Mouse (Mus musculus) left cerebral cortex, postnatal 36 days (tissue): ENCODE measurements around the gene 2310030G06Rik. TPM values are rescaled to one million over a fixed set of nuclear protein-coding genes. Genes with fewer than 3 reads are reported as not detected.

ENCODE experiments used
- DNase-seq, 2 experiments: peaks; one replicate each; pipeline ENCODE4 v3.0.0; 2021 to 2022; ENCODE audit warnings: low spot score in 2 of 2, mixed read lengths in 1 of 2
- intact Hi-C: fragments of 180-260 bp; cut with DNase I; formaldehyde crosslinking; loops from one replicate; pipeline ENCODE4 v1.15.1; 2025
- total RNA-seq, 2 experiments: library from RNA; stranded (reverse); gene quantifications; 2 replicates each; pipeline ENCODE4 v1.2.3; 2021

2310030G06Rik gene
- total RNA-seq, 2 experiments from 2014 or later, result 2.4 to 3.2 TPM

DNA sequence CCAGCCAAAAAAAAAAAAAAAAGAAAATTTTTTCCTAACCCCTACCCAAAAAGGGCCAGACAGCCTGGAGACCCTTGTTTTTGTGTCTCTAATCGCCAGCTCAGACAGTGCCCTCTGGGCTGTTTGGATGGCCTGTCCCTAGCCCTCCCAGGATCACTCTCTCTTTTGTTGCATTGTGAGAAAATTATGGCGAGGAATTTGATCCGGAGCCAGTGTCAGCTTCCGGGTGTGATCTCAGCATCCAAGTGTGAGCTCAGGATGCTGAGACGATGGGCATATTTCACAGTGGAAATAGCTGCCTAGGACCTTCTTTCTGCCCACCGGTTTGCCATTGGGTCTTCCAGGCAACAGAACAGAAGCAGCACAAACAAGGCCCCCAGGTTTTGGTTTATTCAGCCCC lies 4.4 kb upstream of the 2310030G06Rik start:
- intact Hi-C loops, result no loop called here
- no peak for DNase-seq

DNA sequence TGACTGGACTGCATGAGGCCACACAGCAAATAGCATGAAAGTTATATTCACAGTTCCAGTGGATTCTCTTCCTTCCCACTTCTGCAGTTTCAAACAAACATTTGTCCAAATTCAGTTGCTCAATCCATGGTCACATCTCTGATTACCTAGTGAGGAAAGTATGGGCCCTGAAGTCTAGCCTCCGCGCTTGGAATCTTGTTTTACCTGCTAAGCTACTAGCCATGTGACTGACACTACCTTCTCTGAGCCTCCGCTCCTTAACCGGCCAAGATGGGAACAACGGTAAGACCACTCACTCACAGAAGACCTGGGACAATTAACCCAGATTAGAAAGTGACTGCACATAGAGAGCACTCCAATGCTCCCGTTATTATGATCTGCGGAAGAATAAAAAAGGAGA lies 530 bp downstream of the 2310030G06Rik start:
- intact Hi-C loops, result no loop called here
- DNase-seq, result no peak

DNA sequence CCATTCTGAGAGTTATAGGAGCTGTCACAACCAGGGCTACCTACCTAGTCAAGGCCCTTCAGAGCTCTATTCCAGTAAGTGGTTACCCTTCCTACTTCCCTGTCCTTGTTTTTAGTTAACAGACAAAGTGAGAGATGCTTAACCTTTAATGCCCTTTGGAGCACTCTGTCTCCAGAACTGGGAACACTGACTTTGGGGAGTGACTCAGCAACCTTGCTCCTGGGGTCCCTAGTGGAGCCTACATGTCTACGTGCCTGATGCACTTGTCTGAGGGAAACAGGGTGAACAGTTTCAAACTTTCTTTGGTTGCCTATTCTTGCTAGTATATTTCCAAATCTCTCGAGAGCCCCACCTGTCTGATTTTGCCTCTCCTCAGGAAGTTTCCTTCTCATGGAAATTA lies 3.6 kb downstream of the 2310030G06Rik start:
- intact Hi-C loops, result no loop called here
- no peak for DNase-seq

DNA sequence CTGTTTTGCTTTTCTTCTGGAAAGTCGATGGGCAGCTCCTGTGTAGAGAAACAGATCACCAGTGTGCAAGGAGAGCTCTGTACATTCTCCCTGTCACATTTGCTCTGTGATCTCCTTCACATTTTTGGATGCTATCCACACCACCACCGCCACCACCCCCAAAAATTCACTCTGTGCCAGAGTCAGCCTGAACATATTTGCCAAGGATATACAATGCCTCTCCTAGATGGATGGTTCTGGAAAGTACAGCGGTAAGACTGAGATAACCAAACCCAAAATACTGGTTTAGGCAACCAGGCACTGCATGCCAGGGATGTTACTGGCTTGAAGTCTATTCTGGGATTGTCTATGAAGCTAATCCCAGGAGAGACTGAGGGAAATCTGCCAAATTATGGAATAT lies 4.1 kb downstream of the 2310030G06Rik start:
- intact Hi-C loops, result no loop called here
- no peak for DNase-seq

DNA sequence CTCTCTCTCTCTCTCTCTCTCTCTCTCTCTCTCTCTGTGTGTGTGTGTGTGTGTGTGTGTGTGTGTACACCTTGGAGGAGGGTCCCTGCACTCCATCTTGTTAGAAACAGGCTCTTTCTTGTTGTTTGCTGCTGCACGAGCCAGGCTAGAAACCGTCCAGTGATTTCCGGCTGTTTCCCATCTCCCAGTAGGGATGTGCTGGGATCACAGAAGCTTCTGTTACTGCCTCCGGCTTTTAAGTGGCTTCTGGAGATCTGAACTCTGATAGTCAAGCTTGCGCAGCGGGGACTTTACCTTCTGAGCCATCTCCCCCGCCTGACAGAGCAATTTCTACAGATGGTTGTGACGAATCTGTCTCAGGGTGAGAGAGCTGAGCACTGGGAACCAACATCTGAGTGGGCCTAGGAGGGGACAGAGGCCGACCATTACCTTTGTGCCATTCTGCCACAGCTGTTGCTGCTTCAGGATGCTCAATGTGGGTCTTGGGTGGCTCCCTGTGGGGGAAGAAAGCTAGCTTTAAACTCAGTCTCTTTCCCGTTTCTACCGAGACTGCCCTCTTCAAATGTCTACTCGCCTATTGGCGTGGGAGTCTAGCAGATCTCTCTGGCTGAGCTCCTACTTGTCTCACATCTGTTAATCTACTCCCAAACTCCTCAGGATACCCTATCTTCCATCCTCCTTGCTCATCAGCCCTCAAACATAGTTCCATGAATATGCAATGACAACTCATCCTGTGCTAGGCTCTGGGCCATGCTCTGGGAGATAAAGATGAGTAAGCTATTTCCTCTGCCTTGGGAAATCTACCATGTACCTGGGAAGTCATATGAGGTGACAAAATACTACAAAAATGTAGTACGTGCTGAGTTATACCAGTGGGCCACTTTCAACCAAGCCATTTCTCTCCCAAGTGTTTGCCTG lies 5.2 kb downstream of the 2310030G06Rik start:
- intact Hi-C loops, result no loop called here
- peak; percentile 27 for DNase-seq

DNA sequence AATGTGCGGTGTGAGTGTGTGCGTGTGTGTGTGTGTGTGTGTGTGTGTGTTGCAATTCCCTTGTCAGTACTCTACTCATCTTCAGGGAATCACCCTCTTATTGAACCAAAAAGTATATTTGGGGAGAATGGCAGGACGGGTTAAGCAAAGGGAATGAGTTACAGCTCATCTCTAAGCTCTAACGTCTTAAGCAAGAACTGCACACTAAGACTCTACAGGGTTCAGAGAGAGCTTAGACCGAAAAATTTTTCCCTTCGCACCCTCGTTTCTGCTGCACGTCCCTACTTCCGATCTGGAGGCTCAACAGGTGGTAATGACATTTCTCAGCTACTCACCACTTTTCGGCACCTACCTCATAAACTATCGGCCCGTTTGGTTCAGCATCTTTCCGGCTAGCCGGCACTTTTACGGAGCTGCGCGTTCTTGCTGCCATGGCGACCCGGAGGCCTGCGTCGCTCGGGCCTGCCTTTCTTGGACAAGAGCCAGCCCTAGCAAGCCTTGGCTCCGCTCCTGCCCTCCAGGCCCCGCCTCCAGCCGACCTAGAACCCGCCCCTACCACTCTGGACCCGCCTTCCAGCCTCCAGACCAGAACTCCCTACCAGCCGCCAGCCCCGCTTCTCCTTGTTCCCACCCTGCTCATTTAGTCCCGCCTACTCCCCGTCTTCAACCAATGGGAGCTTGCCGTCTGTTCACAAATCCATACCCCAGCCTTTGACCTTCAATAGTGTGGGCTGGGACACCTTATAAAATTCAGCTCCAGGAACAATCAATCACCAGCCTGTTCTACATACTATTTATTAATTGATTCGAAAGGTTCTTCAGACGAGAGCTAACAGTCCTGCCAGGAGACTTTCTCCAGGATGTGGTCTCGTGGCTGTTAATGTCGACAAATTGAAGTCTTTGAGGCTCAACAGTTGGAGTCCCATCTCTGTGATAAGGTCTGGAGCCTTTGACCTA lies 7.1 kb downstream of the 2310030G06Rik start, which contains the start of gene Dixdc1:
Gene Dixdc1 (minus strand): TSS at position 604 of the 957 bp plus-strand sequence.
- intact Hi-C loops, result loop anchor here (5.0 kb wide), 1 partner anchor 42 kb away; no protein-coding TSS in a partner anchor
- peak; percentile 87 to 89 for DNase-seq

DNA sequence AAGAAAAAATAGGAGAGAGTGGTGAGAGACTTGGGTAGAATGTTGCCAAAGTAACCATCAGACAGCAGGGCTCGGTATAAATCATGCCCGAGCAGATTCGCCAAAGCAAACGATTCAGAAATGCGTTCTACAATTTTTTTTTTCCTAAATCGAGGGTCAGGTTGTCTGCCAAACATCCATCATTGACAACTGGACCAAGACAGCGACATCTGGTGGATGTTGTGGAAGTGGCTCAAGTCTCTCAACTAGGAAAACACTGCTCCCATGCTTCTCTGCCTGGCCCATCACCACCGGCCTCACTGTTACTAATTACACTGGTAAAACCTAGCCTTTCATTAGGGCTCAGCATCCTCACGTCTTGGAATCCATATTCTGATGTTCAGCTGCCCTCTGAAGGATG lies 11.3 kb downstream of the 2310030G06Rik start:
- intact Hi-C loops, result loop anchor here (2.0 to 5.0 kb wide), 2 partner anchors 26 to 38 kb away; no protein-coding TSS in a partner anchor

DNA sequence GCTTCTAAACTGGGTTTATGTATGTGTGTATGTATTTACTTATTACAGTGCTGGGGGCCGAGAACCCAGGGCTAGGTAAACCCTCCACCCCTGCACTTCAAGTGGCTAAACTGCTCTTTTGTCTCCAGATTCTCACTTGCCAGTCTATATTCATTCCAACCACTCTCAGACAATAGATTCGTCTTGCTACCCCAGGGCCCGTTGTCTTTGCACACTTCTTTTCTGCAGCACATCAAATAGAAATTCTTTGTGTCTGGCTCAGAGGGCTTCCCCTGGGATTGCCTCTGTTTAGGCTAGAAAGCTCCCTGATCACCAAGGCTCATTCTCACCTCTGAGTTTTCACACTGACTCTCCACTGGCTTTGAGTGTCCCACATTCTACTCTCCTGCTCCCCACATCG lies 13.8 kb downstream of the 2310030G06Rik start:
- no peak for DNase-seq
- intact Hi-C loops, result no loop called here

More for the DNA sequence above, 11.3 kb downstream of the 2310030G06Rik start:
- peak; percentile 24 to 29 for DNase-seq

DNA sequence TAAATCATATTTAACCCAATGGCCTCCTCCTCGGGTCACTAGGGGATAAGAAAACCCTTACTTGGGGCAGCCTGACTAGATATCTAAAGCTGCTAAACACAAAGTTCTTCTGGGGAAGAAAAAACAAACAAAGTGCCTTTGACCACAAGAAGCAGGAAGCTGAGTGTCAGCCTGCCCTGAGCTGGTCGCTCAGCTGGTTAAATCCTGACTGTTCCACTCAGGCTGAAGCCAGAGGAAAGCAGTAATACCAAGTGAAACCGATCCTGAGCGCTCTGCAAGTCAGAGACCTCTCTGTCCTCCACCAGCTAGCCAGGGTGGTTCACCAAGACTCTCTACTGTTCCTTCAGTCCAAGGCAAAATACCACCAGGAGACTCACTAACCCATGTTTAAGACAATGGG lies 16.7 kb downstream of the 2310030G06Rik start:
- DNase-seq, result no peak
- intact Hi-C loops, result loop anchor here (5.0 kb wide), 1 partner anchor 38 kb away; the partner anchor contains the start of gene Fdxacb1

DNA sequence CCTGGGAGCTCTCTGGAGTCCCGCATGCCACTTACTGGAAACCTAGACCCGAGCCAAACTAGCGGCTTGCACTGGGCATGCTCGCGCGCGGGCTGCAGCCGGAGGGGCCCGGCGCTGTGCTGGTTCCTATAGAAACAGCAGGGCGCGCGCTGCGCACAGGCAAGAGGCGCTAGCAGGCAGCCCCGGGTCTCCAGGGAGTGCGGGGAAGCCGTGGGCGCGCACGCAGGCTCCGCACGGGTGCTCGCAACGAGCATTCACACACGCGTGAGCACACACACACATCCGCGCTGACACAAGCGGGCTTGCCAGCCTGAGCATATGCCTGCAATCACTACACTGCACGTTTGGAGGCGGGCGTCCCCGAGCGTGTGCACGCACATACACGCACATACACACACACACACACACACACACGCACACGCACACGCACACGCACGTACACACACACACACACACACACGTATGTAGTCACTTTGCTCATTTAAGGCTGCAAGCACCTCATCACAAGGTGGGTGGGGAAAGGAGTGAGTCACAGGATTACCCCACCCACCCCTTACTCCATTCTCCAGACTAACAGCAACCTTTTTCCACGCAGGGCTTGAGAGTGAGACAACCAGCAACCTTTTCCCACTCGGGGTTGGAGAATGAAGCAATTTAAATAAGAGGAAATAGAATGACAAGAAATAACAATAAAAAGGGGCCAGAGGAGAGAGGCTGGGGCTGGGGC lies 18.2 kb downstream of the 2310030G06Rik start:
- intact Hi-C loops, result loop anchor here (5.0 kb wide), 1 partner anchor 39 kb away; the partner anchor contains the start of gene Fdxacb1
- peak; percentile 87 to 90 for DNase-seq

DNA sequence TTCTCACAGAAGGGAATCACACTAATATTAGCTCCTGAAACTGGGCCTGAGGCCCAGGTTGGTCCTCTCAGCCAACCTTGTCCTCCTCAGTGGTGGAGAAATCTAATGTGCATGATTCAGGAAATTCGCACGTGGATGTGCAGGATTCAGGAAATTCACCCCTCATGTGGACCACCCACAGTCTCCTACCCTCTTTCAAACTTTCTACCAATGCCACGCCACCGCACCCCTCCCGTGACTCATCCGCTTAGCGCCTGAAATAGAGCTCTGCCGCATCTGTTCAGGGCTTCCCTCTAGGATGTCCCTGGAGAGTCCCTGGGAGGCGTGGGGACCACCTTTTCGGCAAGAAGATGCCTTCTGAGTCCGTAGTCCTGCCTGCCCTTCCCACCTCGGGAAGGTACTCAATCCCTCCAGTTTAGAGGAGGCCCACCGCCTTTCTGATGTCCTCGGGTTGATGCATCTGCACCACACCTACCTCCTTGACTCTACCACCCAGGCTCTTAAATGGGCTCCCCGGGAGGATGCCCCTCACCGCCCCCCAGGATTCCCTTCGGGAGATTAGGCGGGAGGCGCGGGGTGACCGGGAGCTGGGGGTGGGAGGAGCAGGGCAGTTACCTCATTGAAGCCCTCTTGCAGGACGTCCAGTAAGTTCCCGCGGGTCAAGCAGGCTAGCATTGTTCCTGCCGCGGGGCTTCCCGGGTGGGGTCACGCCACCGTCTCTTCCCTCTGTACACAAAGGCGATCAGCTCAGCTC lies 19.0 kb downstream of the 2310030G06Rik start:
- peak; percentile 76 to 78 for DNase-seq
- intact Hi-C loops, result loop anchor here (5.0 kb wide), 1 partner anchor 40 kb away; the partner anchor contains the start of gene Fdxacb1

DNA sequence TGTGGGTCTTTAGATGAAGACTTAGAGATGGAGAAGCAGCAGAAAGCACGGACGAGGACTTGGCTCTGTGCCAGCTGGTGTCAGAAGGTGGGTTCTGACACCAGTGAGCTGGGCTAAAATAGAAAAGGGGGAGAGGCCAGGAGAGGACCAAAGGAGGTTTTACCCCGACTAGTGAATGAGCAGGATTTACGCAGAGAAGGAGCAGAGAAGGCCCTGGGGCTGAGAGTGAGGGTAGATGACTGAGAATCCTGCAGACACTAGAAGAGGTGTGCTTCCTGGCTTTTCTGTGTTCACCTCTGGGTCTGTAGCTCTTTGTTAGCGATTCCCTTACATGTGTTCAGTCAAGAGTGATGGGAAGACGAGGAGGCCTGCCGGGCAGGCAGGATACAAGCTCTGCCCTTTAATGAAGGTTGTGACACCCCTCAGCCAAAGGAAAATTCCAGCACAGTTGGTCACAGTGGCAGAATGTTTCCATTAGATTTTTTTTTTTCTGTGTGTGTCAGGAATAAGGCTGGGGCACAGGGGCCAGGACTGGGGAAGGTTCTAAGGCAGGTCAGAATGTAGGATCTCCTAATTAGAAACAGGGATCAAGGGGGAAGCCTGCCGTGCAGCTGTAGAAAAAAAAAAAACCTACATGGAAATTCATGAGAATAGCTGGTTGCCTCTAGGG lies 20.3 kb downstream of the 2310030G06Rik start:
- no peak for DNase-seq
- intact Hi-C loops, result loop anchor here (5.0 kb wide), 1 partner anchor 41 kb away; the partner anchor contains the start of gene Fdxacb1

DNA sequence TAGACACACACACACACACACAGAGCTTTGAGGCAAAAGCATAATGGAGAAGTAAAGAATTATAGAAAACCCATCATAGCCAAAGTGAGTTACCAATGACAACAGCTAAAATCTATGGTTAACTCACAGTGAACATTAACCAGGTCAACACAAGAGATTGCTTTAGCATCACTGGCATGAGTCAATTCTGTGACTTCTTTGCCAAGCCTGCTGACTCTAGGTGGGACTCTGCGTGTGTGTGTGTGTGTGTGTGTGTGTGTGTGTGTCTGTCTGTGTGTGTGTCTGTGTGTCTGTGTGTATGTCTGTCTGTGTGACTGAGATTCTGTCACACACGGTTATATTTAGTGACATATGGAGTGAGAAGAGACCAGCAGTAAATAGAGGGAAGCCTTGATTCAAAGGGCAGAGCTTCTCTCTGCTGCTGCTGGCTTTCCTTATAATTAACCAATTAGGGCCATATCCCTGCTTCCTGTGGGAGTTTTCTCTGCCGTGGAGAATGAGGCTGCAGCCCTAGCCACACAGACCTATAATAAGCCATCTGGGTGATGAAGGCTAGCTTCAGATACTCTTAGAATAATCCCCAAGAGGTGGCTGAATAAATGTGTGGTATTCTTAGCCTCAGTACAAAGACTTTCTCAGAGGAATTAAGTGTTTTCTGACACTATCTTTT lies 21.5 kb downstream of the 2310030G06Rik start:
- intact Hi-C loops, result loop anchor here (5.0 kb wide), 1 partner anchor 43 kb away; the partner anchor contains the start of gene Fdxacb1
- DNase-seq, result no peak

DNA sequence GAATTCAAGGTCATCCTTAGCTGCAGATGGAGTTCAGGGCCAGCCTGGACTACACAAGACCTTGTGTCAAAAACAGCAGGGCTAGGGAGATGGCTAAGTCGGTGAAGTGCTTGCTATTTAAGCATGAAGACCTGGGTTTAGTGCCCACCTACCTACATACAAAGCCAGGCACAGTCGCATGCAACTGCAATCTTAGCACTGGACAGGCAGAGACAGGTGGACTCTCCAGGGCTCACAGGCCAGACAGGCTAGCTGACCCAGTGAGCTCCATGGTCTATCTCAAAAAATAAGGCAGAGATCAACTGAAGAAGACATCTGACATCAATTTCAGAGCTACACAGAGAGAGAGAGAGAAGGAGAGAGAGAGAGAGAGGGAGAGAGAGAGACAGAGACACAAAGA lies 22.2 kb downstream of the 2310030G06Rik start:
- intact Hi-C loops, result no loop called here

DNA sequence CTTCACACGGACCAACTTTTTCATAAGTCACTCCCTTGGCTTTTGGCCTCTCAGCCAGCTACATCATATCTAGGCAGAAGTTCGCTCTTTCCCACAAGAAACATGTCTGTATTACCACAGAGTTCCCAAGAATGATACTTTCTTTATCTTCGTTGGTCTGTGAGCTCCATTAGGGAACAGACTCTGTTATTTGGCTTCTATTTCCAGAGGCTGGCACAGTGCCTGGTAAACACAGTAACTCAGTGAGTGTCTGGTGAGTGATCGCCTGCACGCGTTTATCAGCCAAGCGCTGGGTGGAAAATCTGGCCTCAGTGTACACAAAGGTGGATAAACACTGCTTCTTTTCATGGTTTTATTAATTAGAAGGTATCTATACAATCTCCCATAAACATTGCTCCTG lies 22.9 kb downstream of the 2310030G06Rik start:
- DNase-seq, result peak in 1 of 2 experiments; percentile 39

More for the DNA sequence above, 22.2 kb downstream of the 2310030G06Rik start:
- DNase-seq, result no peak

DNA sequence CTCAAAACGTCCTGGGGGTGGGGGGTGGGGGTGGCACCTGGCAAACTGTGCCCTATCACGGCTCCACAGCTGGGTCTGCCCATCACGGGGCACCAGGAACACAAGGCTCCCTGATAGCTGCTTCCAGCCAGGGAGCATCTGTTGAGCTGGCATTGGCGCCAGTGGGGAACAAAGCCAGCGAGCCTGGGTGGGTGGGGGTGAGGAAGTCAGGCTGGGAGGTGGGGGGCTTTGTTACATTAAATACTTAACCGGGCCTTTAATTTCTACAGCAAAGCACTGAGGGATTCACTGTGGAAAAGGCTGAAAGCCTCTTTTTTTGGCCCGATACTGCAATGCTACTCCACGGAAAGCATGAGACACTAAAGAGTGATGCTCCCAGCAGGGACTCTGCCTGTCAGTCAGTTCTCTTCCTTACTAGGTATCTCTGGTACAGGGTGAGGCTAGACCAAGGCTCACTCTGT lies 23.9 kb downstream of the 2310030G06Rik start:
- intact Hi-C loops, result no loop called here
- no peak for DNase-seq

More for the DNA sequence above, 22.9 kb downstream of the 2310030G06Rik start:
- intact Hi-C loops, result no loop called here

DNA sequence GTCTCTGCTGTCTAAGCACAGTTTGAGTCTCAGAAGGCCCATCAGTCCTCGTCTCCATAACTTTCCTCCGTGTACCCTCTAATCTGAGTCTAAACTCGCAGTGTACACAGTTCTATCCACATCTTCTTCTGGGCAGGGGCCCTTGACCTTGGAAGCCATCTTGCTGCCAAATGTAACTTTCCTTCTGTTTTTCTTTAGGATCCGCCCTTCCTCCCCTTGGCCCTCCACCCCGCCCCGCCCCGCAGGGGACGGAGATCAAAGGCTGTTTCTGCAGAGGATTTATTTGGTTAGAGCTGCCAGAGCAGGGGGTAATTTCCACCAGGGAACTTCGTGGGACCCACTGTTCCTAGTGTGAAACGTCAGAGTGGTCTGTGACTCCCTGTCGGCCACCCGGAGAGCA lies 25.3 kb downstream of the 2310030G06Rik start:
- intact Hi-C loops, result no loop called here
- DNase-seq, result no peak
